Mouse (Mus musculus): Measurements from ENCODE around the gene Gmeb1.

Gene Gmeb1

GRCm38 (mm10) chr4:132274156-132274862, 12.9 kb upstream of the Gmeb1 start, which contains the start of gene Taf12:
Gene Taf12 (plus strand): TSS chr4:132274375.
- DNase-seq (ENCODE audit: low spot score in 2 of 2) = peak; percentile 89 to 92

- no peak for DNase-seq (ENCODE audit: low spot score in 2 of 2)
Measured at GRCm38 (mm10) chr4:132273166-132273565, 11.8 kb upstream of the Gmeb1 start.

GRCm38 (mm10) chr4:132269740-132270560, 8.5 kb upstream of the Gmeb1 start:
- DNase-seq (ENCODE audit: low spot score in 2 of 2) = peak; percentile 87 to 88

GRCm38 (mm10) chr4:132268871-132269739, 7.7 kb upstream of the Gmeb1 start:
- DNase-seq (ENCODE audit: low spot score in 2 of 2) = peak in 1 of 2 experiments; percentile 48

- no peak for DNase-seq (ENCODE audit: low spot score in 2 of 2)
Measured at GRCm38 (mm10) chr4:132266835-132267349, 5.5 kb upstream of the Gmeb1 start.

GRCm38 (mm10) chr4:132263313-132263712, 1.9 kb upstream of the Gmeb1 start:
- no peak for DNase-seq (ENCODE audit: low spot score in 2 of 2)

- DNase-seq (ENCODE audit: low spot score in 2 of 2) = no peak
Measured at GRCm38 (mm10) chr4:132262358-132262616, 885 bp upstream of the Gmeb1 start.

- peak; percentile 33 to 36 for DNase-seq (ENCODE audit: low spot score in 2 of 2)
Measured at GRCm38 (mm10) chr4:132260404-132261379, 710 bp downstream of the Gmeb1 start.

GRCm38 (mm10) chr4:132259248-132259647, 2.2 kb downstream of the Gmeb1 start:
- no peak for DNase-seq (ENCODE audit: low spot score in 2 of 2)

GRCm38 (mm10) chr4:132256384-132256783, 5.0 kb downstream of the Gmeb1 start:
- DNase-seq (ENCODE audit: low spot score in 2 of 2) = no peak

- peak in 1 of 2 experiments; percentile 19 for DNase-seq (ENCODE audit: low spot score in 2 of 2)
Measured at GRCm38 (mm10) chr4:132254986-132255385, 6.4 kb downstream of the Gmeb1 start.

GRCm38 (mm10) chr4:132253622-132254021, 7.8 kb downstream of the Gmeb1 start:
- no peak for DNase-seq (ENCODE audit: low spot score in 2 of 2)

GRCm38 (mm10) chr4:132253128-132253527, 8.3 kb downstream of the Gmeb1 start:
- DNase-seq (ENCODE audit: low spot score in 2 of 2) = no peak

GRCm38 (mm10) chr4:132251596-132251995, 9.8 kb downstream of the Gmeb1 start:
- DNase-seq (ENCODE audit: low spot score in 2 of 2) = peak in 1 of 2 experiments; percentile 32

- no peak for DNase-seq (ENCODE audit: low spot score in 2 of 2)
Measured at GRCm38 (mm10) chr4:132247451-132247997, 13.9 kb downstream of the Gmeb1 start.

GRCm38 (mm10) chr4:132245643-132246042, 15.8 kb downstream of the Gmeb1 start:
- no peak for DNase-seq (ENCODE audit: low spot score in 2 of 2)

GRCm38 (mm10) chr4:132241208-132241607, 20.2 kb downstream of the Gmeb1 start:
- no peak for DNase-seq (ENCODE audit: low spot score in 2 of 2)

- no peak for DNase-seq (ENCODE audit: low spot score in 2 of 2)
Measured at GRCm38 (mm10) chr4:132240367-132240766, 21.0 kb downstream of the Gmeb1 start.

- DNase-seq (ENCODE audit: low spot score in 2 of 2) = no peak
Measured at GRCm38 (mm10) chr4:132238356-132238755, 23.0 kb downstream of the Gmeb1 start.

GRCm38 (mm10) chr4:132234710-132235109, 26.7 kb downstream of the Gmeb1 start:
- DNase-seq (ENCODE audit: low spot score in 2 of 2) = no peak

Measured in natural killer cell, adult 2 months (primary cell).